Mouse (Mus musculus): ENCODE data around the gene Efcab5. TPM values are rescaled to one million over a fixed set of nuclear protein-coding genes. Genes with fewer than 3 reads are reported as not detected.

The Efcab5 gene
- polyA plus RNA-seq, 1 experiment from 2014 or later = 0.56 TPM

GRCm38 (mm10) chr11:77182041-77182440 is 6.7 kb downstream of the Efcab5 start:
- H3K27me3 ChIP-seq (replicated peaks; ENCODE audit: control insufficient read depth, insufficient read depth, low read length) = no peaks in the 10 kb centered on the region
- H3K4me2 ChIP-seq (ENCODE audit: low read length) = no peak overlapping the region
- WGBS = 81% methylated on average over 2 of the region's 2 CpGs
- H3K4me1 ChIP-seq (ENCODE audit: control insufficient read depth, insufficient read depth, low read depth, low read length) = no peaks in the 10 kb centered on the region
- H3K4me3 ChIP-seq (ENCODE audit: low read length) = no peak overlapping the region
- H3K9me3 ChIP-seq (ENCODE audit: control insufficient read depth, low read length) = no peaks in the 10 kb centered on the region
- H3K27ac ChIP-seq (ENCODE audit: low read depth, low read length) = no peak overlapping the region
- no peaks in the 10 kb centered on the region for H3K36me3 ChIP-seq (ENCODE audit: control insufficient read depth, insufficient read depth, low read length)
- no peak for ATAC-seq
- no peak overlapping the region for H3K9ac ChIP-seq (ENCODE audit: low read depth, low read length)

DNA sequence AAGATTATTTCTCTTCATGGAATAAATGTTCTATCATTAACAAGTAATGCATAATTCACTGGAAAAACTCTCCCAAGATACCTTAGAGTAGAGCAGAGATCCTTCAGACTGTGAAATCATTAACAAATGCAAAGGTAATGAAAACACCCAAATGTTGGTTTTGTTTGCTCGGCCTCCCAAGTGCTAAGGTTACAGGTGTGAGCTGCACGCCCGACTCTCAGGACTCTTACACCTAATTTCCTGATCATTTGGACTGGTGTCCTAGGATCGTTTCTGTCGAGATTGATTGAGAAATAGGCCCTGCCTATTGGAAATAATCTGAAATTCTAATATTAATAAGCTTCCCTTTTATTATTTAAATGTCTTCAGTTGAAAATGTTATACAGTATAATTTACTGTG is 7.2 kb downstream of the Efcab5 start:
- no peaks in the 10 kb centered on the region for H3K36me3 ChIP-seq (ENCODE audit: control insufficient read depth, insufficient read depth, low read length)
- H3K4me1 ChIP-seq (ENCODE audit: control insufficient read depth, insufficient read depth, low read depth, low read length) = no peaks in the 10 kb centered on the region
- no peak overlapping the region for H3K4me2 ChIP-seq (ENCODE audit: low read length)
- ATAC-seq = no peak
- no peak overlapping the region for H3K4me3 ChIP-seq (ENCODE audit: low read length)
- H3K27ac ChIP-seq (ENCODE audit: low read depth, low read length) = no peak overlapping the region
- H3K9ac ChIP-seq (ENCODE audit: low read depth, low read length) = no peak overlapping the region
- no peaks in the 10 kb centered on the region for H3K9me3 ChIP-seq (ENCODE audit: control insufficient read depth, low read length)
- WGBS = 80% methylated on average over 5 of the region's 5 CpGs
- no peaks in the 10 kb centered on the region for H3K27me3 ChIP-seq (replicated peaks; ENCODE audit: control insufficient read depth, insufficient read depth, low read length)

GRCm38 (mm10) chr11:77180886-77181285 is 7.9 kb downstream of the Efcab5 start:
- Histone ChIP-seq H3K27ac (ENCODE audit: low read depth, low read length) (no peak overlapping the region), H3K4me1 (ENCODE audit: control insufficient read depth, insufficient read depth, low read depth, low read length) (no peaks in the 10 kb centered on the region), H3K36me3 (ENCODE audit: control insufficient read depth, insufficient read depth, low read length) (no peaks in the 10 kb centered on the region), H3K9me3 (ENCODE audit: control insufficient read depth, low read length) (no peaks in the 10 kb centered on the region), H3K27me3 (replicated peaks; ENCODE audit: control insufficient read depth, insufficient read depth, low read length) (no peaks in the 10 kb centered on the region), H3K9ac (ENCODE audit: low read depth, low read length) (no peak overlapping the region), H3K4me2 (ENCODE audit: low read length) (no peak overlapping the region), H3K4me3 (ENCODE audit: low read length) (no peak overlapping the region)
- 38% methylated on average over 4 of the region's 4 CpGs for WGBS
- ATAC-seq = no peak

DNA sequence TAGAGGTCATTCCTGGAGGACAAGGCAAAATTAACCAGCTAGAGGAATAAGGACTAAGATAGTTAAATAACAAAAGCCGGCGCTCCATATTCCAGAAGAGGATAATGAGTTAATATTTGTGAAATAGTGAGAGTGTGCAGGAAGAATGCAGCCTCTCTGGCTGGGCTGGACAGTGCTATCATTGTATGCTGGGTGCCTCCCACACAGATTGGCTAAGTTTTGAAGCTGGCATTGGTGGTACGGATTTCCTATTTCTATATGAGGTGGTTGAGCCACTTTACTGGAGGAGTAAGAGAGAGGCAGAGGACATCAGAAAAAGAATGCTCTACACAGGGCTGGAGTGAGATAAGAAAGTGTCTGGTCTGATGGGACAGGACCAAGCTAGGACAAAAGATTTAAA is 9.0 kb downstream of the Efcab5 start:
- Histone ChIP-seq H3K9ac (ENCODE audit: low read depth, low read length) (no peak overlapping the region), H3K4me2 (ENCODE audit: low read length) (no peak overlapping the region), H3K9me3 (ENCODE audit: control insufficient read depth, low read length) (no peaks in the 10 kb centered on the region), H3K27ac (ENCODE audit: low read depth, low read length) (no peak overlapping the region), H3K4me3 (ENCODE audit: low read length) (no peak overlapping the region), H3K4me1 (ENCODE audit: control insufficient read depth, insufficient read depth, low read depth, low read length) (no peaks in the 10 kb centered on the region), H3K27me3 (replicated peaks; ENCODE audit: control insufficient read depth, insufficient read depth, low read length) (no peaks in the 10 kb centered on the region), H3K36me3 (ENCODE audit: control insufficient read depth, insufficient read depth, low read length) (no peaks in the 10 kb centered on the region)
- WGBS = 81% methylated on average over 3 of the region's 3 CpGs
- ATAC-seq = no peak

DNA sequence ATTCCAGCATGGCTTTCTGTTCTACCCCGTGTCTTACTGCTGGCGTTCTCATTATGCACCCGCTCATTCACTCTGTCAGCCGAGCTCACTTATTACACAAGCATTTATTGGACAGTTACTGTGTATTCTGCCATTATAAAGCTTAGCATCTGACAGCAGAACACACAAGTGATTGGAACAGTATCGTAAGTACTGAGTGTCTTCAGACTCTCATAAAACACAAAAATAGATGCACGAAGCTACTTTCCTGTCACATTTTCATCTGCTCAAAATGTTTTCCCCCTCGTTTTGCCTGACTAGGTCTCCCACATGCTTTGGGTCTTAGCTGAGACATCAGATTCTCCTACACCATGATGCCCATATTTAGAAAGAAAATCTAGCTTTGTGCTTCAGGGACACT is 14.2 kb downstream of the Efcab5 start:
- WGBS = 66% methylated on average over 7 of the region's 7 CpGs
- Histone ChIP-seq H3K27me3 (replicated peaks; ENCODE audit: control insufficient read depth, insufficient read depth, low read length) (no peaks in the 10 kb centered on the region), H3K9ac (ENCODE audit: low read depth, low read length) (no peak overlapping the region), H3K9me3 (ENCODE audit: control insufficient read depth, low read length) (no peaks in the 10 kb centered on the region), H3K4me1 (ENCODE audit: control insufficient read depth, insufficient read depth, low read depth, low read length) (no peaks in the 10 kb centered on the region), H3K27ac (ENCODE audit: low read depth, low read length) (no peak overlapping the region), H3K36me3 (ENCODE audit: control insufficient read depth, insufficient read depth, low read length) (no peaks in the 10 kb centered on the region), H3K4me3 (ENCODE audit: low read length) (no peak overlapping the region), H3K4me2 (ENCODE audit: low read length) (no peak overlapping the region)
- ATAC-seq = no peak

DNA sequence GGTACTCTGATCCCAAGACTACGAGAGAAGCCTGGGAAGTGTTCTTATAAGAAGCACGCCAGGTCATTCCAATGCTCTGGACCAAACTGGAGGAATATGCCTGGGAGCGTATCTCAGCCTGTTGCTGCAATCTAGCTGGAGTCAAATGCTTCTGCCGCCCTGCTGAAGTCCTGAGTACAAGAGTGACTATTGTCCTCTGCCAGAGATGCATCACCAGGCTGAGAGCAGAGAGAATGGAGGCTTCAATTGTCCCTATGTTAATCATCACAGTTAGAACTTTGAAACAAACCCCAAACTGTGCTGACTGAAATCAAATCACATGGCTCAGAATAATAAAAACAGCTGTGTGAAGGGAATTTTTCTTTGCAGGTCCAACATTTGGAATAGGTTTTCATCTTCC is 15.0 kb downstream of the Efcab5 start:
- 34% methylated on average over 4 of the region's 4 CpGs for WGBS
- no peak overlapping the region for H3K27ac ChIP-seq (ENCODE audit: low read depth, low read length)

GRCm38 (mm10) chr11:77160744-77161143 is 28.0 kb downstream of the Efcab5 start:
- WGBS = 91% methylated on average over 1 of the region's 1 CpGs
- no peak for ATAC-seq

More for the DNA sequence above, 15.0 kb downstream of the Efcab5 start:
- Histone ChIP-seq H3K4me2 (ENCODE audit: low read length) (no peak overlapping the region), H3K9me3 (ENCODE audit: control insufficient read depth, low read length) (no peaks in the 10 kb centered on the region), H3K4me1 (ENCODE audit: control insufficient read depth, insufficient read depth, low read depth, low read length) (no peaks in the 10 kb centered on the region), H3K36me3 (ENCODE audit: control insufficient read depth, insufficient read depth, low read length) (no peaks in the 10 kb centered on the region), H3K4me3 (ENCODE audit: low read length) (no peak overlapping the region), H3K9ac (ENCODE audit: low read depth, low read length) (no peak overlapping the region), H3K27me3 (replicated peaks; ENCODE audit: control insufficient read depth, insufficient read depth, low read length) (no peaks in the 10 kb centered on the region)
- ATAC-seq = no peak

DNA sequence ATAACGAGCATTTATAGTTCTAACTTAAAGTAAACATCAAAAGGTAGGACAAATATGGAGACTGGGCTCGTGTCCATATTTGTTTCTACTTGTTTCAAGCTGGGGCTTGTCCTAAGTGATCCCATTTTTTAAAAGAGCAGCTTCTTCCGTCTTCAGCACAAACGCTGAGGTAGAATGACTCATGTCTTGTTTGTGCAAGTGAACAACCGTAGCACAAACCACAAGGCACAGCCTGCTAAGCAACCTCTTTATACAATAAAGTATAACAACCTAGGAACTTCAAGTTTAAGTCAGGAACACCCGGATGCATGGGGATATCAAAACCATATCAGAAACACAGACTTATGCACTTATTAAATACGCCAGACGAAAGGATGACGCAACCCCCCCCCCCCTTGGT is 28.4 kb downstream of the Efcab5 start:
- Histone ChIP-seq H3K27ac (ENCODE audit: low read depth, low read length) (no peak overlapping the region), H3K4me2 (ENCODE audit: low read length) (no peak overlapping the region), H3K27me3 (replicated peaks; ENCODE audit: control insufficient read depth, insufficient read depth, low read length) (no peaks in the 10 kb centered on the region), H3K4me3 (ENCODE audit: low read length) (no peak overlapping the region), H3K4me1 (ENCODE audit: control insufficient read depth, insufficient read depth, low read depth, low read length) (no peaks in the 10 kb centered on the region), H3K9ac (ENCODE audit: low read depth, low read length) (no peak overlapping the region), H3K9me3 (ENCODE audit: control insufficient read depth, low read length) (no peaks in the 10 kb centered on the region), H3K36me3 (ENCODE audit: control insufficient read depth, insufficient read depth, low read length) (no peaks in the 10 kb centered on the region)
- WGBS = 90% methylated on average over 9 of the region's 9 CpGs
- no peak for ATAC-seq

More at GRCm38 (mm10) chr11:77160744-77161143, 28.0 kb downstream of the Efcab5 start:
- no peak overlapping the region for H3K9ac ChIP-seq (ENCODE audit: low read depth, low read length)
- H3K27ac ChIP-seq (ENCODE audit: low read depth, low read length) = no peak overlapping the region
- H3K27me3 ChIP-seq (replicated peaks; ENCODE audit: control insufficient read depth, insufficient read depth, low read length) = no peaks in the 10 kb centered on the region
- H3K4me3 ChIP-seq (ENCODE audit: low read length) = no peak overlapping the region
- H3K36me3 ChIP-seq (ENCODE audit: control insufficient read depth, insufficient read depth, low read length) = no peaks in the 10 kb centered on the region
- H3K4me1 ChIP-seq (ENCODE audit: control insufficient read depth, insufficient read depth, low read depth, low read length) = no peaks in the 10 kb centered on the region
- no peak overlapping the region for H3K4me2 ChIP-seq (ENCODE audit: low read length)
- no peaks in the 10 kb centered on the region for H3K9me3 ChIP-seq (ENCODE audit: control insufficient read depth, low read length)

DNA sequence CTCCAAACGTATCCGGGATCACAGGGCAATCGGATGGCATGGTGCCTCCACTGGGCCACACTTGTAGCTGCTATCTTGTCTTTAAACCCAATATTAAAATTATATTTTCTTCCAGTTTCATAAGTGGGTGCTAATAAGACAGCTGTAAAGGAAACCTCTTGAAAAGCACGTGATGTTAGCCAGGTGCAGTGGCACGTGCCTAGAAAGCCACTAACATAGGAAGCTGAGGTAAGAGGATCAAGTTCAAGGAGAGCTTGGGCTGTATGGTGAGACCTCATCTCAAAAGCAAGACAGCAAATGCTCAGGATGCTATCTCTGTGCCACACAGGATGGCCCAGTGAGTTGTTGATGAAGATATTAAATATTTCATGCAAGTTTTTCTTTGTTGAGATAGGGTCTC is 34.6 kb downstream of the Efcab5 start:
- no peak overlapping the region for H3K9ac ChIP-seq (ENCODE audit: low read depth, low read length)
- 82% methylated on average over 5 of the region's 5 CpGs for WGBS
- no peaks in the 10 kb centered on the region for H3K27me3 ChIP-seq (replicated peaks; ENCODE audit: control insufficient read depth, insufficient read depth, low read length)

DNA sequence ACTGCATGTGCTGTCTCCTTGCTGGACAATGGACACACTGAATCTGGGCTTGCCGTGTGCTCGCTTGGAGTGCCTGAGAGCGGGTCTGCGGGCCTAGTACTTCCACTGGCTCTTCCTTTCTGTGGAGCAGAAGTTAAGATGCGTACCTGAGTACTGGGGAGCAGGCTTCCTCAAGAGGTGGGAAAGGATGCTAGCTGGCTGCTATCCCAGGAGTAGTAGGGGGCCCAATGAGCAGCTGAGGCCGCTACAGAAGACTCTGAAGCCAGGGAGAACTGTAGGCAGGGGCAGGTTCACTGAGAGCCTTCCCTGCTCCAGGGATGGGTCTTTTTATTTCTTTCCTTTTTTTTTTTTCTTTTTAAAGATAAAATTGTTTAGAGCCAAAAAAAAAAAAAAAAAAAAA is 38.0 kb downstream of the Efcab5 start:
- no peaks in the 10 kb centered on the region for H3K4me1 ChIP-seq (ENCODE audit: control insufficient read depth, insufficient read depth, low read depth, low read length)
- no peaks in the 10 kb centered on the region for H3K36me3 ChIP-seq (ENCODE audit: control insufficient read depth, insufficient read depth, low read length)
- H3K4me2 ChIP-seq (ENCODE audit: low read length) = no peak overlapping the region
- peaks cover 3% of the 10 kb centered on the region; the same call in 1 of the 2 replicates for H3K9me3 ChIP-seq (ENCODE audit: control insufficient read depth, low read length)
- H3K27me3 ChIP-seq (replicated peaks; ENCODE audit: control insufficient read depth, insufficient read depth, low read length) = no peaks in the 10 kb centered on the region
- H3K27ac ChIP-seq (ENCODE audit: low read depth, low read length) = no peak overlapping the region
- no peak overlapping the region for H3K4me3 ChIP-seq (ENCODE audit: low read length)
- H3K9ac ChIP-seq (ENCODE audit: low read depth, low read length) = no peak overlapping the region
- ATAC-seq = no peak
- whole genome bisulfite sequencing = 81% methylated on average over 6 of the region's 6 CpGs

More for the DNA sequence above, 34.6 kb downstream of the Efcab5 start:
- no peak overlapping the region for H3K4me3 ChIP-seq (ENCODE audit: low read length)
- ATAC-seq = no peak
- no peaks in the 10 kb centered on the region for H3K9me3 ChIP-seq (ENCODE audit: control insufficient read depth, low read length)
- no peak overlapping the region for H3K4me2 ChIP-seq (ENCODE audit: low read length)
- no peak overlapping the region for H3K27ac ChIP-seq (ENCODE audit: low read depth, low read length)
- H3K36me3 ChIP-seq (ENCODE audit: control insufficient read depth, insufficient read depth, low read length) = no peaks in the 10 kb centered on the region
- H3K4me1 ChIP-seq (ENCODE audit: control insufficient read depth, insufficient read depth, low read depth, low read length) = no peaks in the 10 kb centered on the region
